Mouse (Mus musculus) ES-Bruce4 (cell line): ENCODE measurements around the gene Ncl. TPM values are rescaled to one million over a fixed set of nuclear protein-coding genes. Genes with fewer than 3 reads are reported as not detected.

Experiments used
- H3K27ac ChIP-seq: 2 replicates; pipeline ENCODE4 v1.5.1; 2012; ENCODE audit warnings: low read length, inconsistent platforms; ENCODE audit not compliant: insufficient read depth
- H3K27me3 ChIP-seq: 2 replicates; pipeline ENCODE4 v1.6.1; 2012; ENCODE audit warnings: mild to moderate bottlenecking, low read length, inconsistent platforms; ENCODE audit not compliant: control insufficient read depth, poor library complexity, insufficient read depth, severe bottlenecking
- H3K36me3 ChIP-seq: 2 replicates; pipeline ENCODE4 v1.6.1; 2012; ENCODE audit warnings: inconsistent platforms, mild to moderate bottlenecking, low read length, moderate library complexity; ENCODE audit not compliant: control insufficient read depth, poor library complexity, insufficient read depth, severe bottlenecking
- H3K4me1 ChIP-seq: one replicate; pipeline ENCODE4 v1.8.1; 2011; ENCODE audit warnings: low read length; ENCODE audit not compliant: control insufficient read depth, insufficient read depth
- H3K4me3 ChIP-seq: 2 replicates; pipeline ENCODE4 v1.5.1; 2011; ENCODE audit warnings: low read depth, mild to moderate bottlenecking, low read length
- H3K9ac ChIP-seq: 2 replicates; pipeline ENCODE4 v1.6.1; 2012; ENCODE audit warnings: low read depth, mild to moderate bottlenecking, inconsistent platforms; ENCODE audit not compliant: poor library complexity, severe bottlenecking
- H3K9me3 ChIP-seq: replicated peaks from 2 replicates; pipeline ENCODE4 v1.6.1; 2012; ENCODE audit warnings: mild to moderate bottlenecking, low read length, inconsistent platforms; ENCODE audit not compliant: control insufficient read depth, poor library complexity, insufficient read depth, severe bottlenecking
- CTCF ChIP-seq: IDR thresholded peaks from one replicate; pipeline ENCODE4 v1.8.1; 2011; ENCODE audit warnings: low read depth, low read length
- EP300 ChIP-seq: IDR thresholded peaks from 2 replicates; pipeline ENCODE4 v1.6.1; 2011; ENCODE audit warnings: low read depth, low read length; ENCODE audit not compliant: insufficient read depth
- POLR2A ChIP-seq: IDR thresholded peaks from one replicate; pipeline ENCODE4 v1.8.1; 2011; ENCODE audit warnings: low read length; ENCODE audit not compliant: insufficient read depth
- polyA plus RNA-seq: library from polyadenylated mRNA; stranded (reverse); fragments of >200 nt; gene quantifications from 2 replicates; pipeline ENCODE4 v1.2.4, GENCODE M21; 2011; ENCODE audit warnings: low read depth; ENCODE audit not compliant: missing spikeins, insufficient read depth, insufficient read length

Gene Ncl
- polyA plus RNA-seq, 1 experiment, result 1,473 TPM

DNA sequence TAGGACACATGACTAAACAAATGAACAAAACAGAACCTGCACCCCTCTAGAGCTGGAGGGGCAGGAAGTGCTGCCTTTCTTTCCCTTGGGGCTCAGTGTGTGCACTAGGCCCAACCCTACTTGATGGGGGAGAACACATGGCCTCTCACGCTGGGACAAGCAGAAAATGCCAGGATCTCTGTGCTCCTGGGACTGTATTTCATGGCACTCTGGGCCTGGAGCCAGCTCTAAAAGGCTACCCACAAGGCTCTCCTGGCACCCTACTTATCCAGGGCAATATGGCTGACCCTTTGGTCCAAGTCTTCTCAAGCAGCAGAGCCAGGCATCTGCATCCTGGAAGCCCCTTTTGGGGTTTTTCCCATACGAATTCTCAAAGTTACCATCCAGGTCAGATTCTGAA lies 32.2 kb upstream of the Ncl start:
- Histone ChIP-seq H3K27ac (no peak overlapping the region), H3K4me3 (no peak overlapping the region), H3K27me3 (no peaks in the 10 kb centered on the region), H3K9me3 (no peaks in the 10 kb centered on the region), H3K4me1 (no peaks in the 10 kb centered on the region), H3K36me3 (no peaks in the 10 kb centered on the region), H3K9ac (no peak overlapping the region)
- TF ChIP-seq EP300, result no peak
- TF ChIP-seq CTCF, result no peak
- TF ChIP-seq POLR2A, result no peak

DNA sequence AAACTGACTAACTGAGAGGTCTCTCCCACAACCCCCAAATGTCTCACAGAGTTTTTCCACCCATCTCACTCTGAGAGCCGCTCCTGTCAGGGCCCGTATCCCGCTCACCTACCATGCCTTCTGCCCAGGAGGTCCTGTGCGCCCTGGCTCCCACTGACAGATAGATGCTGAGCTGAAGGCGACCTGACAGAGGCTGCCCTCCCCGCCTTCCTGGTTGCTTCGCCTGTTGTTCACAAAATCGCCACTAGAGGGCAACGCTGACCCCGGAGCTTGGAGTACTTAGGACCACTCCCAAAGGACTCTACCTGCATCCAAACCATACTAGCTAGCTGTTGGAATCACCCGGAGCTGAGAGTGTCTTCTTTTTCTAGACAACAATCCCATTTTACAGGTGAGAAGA lies 30.0 kb upstream of the Ncl start:
- H3K27me3 ChIP-seq, result no peaks in the 10 kb centered on the region
- TF ChIP-seq POLR2A, result no peak
- peak; percentile 93 for TF ChIP-seq CTCF
- H3K4me1 ChIP-seq, result no peaks in the 10 kb centered on the region
- no peak overlapping the region for H3K27ac ChIP-seq
- no peaks in the 10 kb centered on the region for H3K9me3 ChIP-seq
- H3K4me3 ChIP-seq, result no peak overlapping the region
- no peaks in the 10 kb centered on the region for H3K36me3 ChIP-seq
- no peak overlapping the region for H3K9ac ChIP-seq

GRCm38 (mm10) chr1:86381027-86381426 lies 21.8 kb upstream of the Ncl start:
- H3K36me3 ChIP-seq, result no peaks in the 10 kb centered on the region
- peak overlapping the region; percentile 14; the same call in 1 of the 2 replicates for H3K27ac ChIP-seq
- peak overlapping the region; percentile 47 for H3K4me3 ChIP-seq
- H3K27me3 ChIP-seq, result no peaks in the 10 kb centered on the region
- H3K4me1 ChIP-seq, result no peaks in the 10 kb centered on the region
- H3K9ac ChIP-seq, result no peak overlapping the region
- TF ChIP-seq CTCF (peak; percentile 97), EP300 (no peak)
- no peaks in the 10 kb centered on the region for H3K9me3 ChIP-seq

- Histone ChIP-seq H3K36me3 (no peaks in the 10 kb centered on the region), H3K27me3 (no peaks in the 10 kb centered on the region), H3K4me1 (no peaks in the 10 kb centered on the region), H3K9me3 (no peaks in the 10 kb centered on the region), H3K27ac (no peak overlapping the region), H3K4me3 (no peak overlapping the region), H3K9ac (no peak overlapping the region)
- TF ChIP-seq EP300, result no peak
- TF ChIP-seq CTCF, result no peak
- TF ChIP-seq POLR2A, result no peak
Observed at GRCm38 (mm10) chr1:86379161-86379569, 20.0 kb upstream of the Ncl start.

- TF ChIP-seq EP300 (no peak), POLR2A (no peak), CTCF (no peak)
Observed at GRCm38 (mm10) chr1:86378662-86379061, 19.5 kb upstream of the Ncl start.

GRCm38 (mm10) chr1:86376354-86376753 lies 17.2 kb upstream of the Ncl start:
- no peaks in the 10 kb centered on the region for H3K36me3 ChIP-seq
- H3K4me3 ChIP-seq, result no peak overlapping the region
- H3K9me3 ChIP-seq, result no peaks in the 10 kb centered on the region
- no peak overlapping the region for H3K27ac ChIP-seq
- H3K27me3 ChIP-seq, result no peaks in the 10 kb centered on the region
- no peaks in the 10 kb centered on the region for H3K4me1 ChIP-seq
- TF ChIP-seq CTCF, result no peak
- TF ChIP-seq POLR2A, result no peak
- no peak for TF ChIP-seq EP300
- H3K9ac ChIP-seq, result no peak overlapping the region

More at GRCm38 (mm10) chr1:86378662-86379061, 19.5 kb upstream of the Ncl start:
- H3K9ac ChIP-seq, result no peak overlapping the region
- no peaks in the 10 kb centered on the region for H3K4me1 ChIP-seq
- no peaks in the 10 kb centered on the region for H3K27me3 ChIP-seq
- no peak overlapping the region for H3K4me3 ChIP-seq
- no peaks in the 10 kb centered on the region for H3K36me3 ChIP-seq
- H3K27ac ChIP-seq, result no peak overlapping the region
- no peaks in the 10 kb centered on the region for H3K9me3 ChIP-seq
